Mouse (Mus musculus) heart, embryonic 11.5 days (tissue): ENCODE measurements around the gene Mrps7. TPM values are rescaled to one million over a fixed set of nuclear protein-coding genes. Genes with fewer than 3 reads are reported as not detected.
A peak's percentile ranks its signal among the peaks of the same experiment; 100 is the strongest.

ENCODE experiments used
- ATAC-seq: fragments of 200-750 bp; cut with Nextera tagmentation; replicated peaks from 2 replicates; pipeline ENCODE4 v1.8.0; 2017; ENCODE audit warnings: moderate library complexity; ENCODE audit not compliant: insufficient number of reproducible peaks, low FRiP score, low TSS enrichment
- H3K27ac ChIP-seq: fragments of 300-500 bp; sonication (generic); 2 replicates; pipeline ENCODE4 v1.5.1; 2014; ENCODE audit warnings: mild to moderate bottlenecking, low read depth, low read length
- H3K27me3 ChIP-seq: fragments of 300-500 bp; sonication (generic); 2 replicates; pipeline ENCODE4 v1.6.1; 2014; ENCODE audit warnings: mild to moderate bottlenecking, low read length, mixed read lengths; ENCODE audit not compliant: control insufficient read depth, insufficient read depth
- H3K36me3 ChIP-seq: fragments of 300-500 bp; sonication (generic); 2 replicates; pipeline ENCODE4 v1.6.1; 2014; ENCODE audit warnings: mild to moderate bottlenecking, low read length, moderate library complexity, mixed read lengths; ENCODE audit not compliant: control insufficient read depth, insufficient read depth
- H3K4me1 ChIP-seq: fragments of 300-500 bp; sonication (generic); 2 replicates; pipeline ENCODE4 v1.6.1; 2014; ENCODE audit warnings: low read length; ENCODE audit not compliant: control insufficient read depth, insufficient read depth
- H3K4me2 ChIP-seq: fragments of 300-500 bp; sonication (generic); 2 replicates; pipeline ENCODE4 v1.6.1; 2014; ENCODE audit warnings: mild to moderate bottlenecking, moderate library complexity
- H3K4me3 ChIP-seq: fragments of 300-500 bp; sonication (generic); 2 replicates; pipeline ENCODE4 v1.5.1; 2014; ENCODE audit warnings: low read depth, low read length
- H3K9ac ChIP-seq: fragments of 300-500 bp; sonication (generic); 2 replicates; pipeline ENCODE4 v1.6.1; 2014; ENCODE audit warnings: mild to moderate bottlenecking, low read depth, low read length, moderate library complexity
- H3K9me3 ChIP-seq: fragments of 300-500 bp; sonication (generic); replicated peaks from 2 replicates; pipeline ENCODE4 v1.6.1; 2016; ENCODE audit warnings: low read length; ENCODE audit not compliant: control insufficient read depth
- WGBS: fragments of 180-500 bp; shearing (Covaris S2); extraction: QIAGEN DNeasy Blood & Tissue Kit; methylation state at CpG from one replicate; pipeline ENCODE4 v1.1.7; 2014; ENCODE audit not compliant: insufficient replicate concordance; 5-methylcytosine and 5-hydroxymethylcytosine counted together
- polyA plus RNA-seq: library from polyadenylated mRNA; unstranded; fragments of >200 nt; fragmentation: Nextera tagmentation; extraction: Ambion mirVana; gene quantifications from 2 replicates; pipeline ENCODE4 v1.2.1, GENCODE M21; 2014

Gene Mrps7
- polyA plus RNA-seq: 97.7 and 104 TPM in 2 replicates

DNA sequence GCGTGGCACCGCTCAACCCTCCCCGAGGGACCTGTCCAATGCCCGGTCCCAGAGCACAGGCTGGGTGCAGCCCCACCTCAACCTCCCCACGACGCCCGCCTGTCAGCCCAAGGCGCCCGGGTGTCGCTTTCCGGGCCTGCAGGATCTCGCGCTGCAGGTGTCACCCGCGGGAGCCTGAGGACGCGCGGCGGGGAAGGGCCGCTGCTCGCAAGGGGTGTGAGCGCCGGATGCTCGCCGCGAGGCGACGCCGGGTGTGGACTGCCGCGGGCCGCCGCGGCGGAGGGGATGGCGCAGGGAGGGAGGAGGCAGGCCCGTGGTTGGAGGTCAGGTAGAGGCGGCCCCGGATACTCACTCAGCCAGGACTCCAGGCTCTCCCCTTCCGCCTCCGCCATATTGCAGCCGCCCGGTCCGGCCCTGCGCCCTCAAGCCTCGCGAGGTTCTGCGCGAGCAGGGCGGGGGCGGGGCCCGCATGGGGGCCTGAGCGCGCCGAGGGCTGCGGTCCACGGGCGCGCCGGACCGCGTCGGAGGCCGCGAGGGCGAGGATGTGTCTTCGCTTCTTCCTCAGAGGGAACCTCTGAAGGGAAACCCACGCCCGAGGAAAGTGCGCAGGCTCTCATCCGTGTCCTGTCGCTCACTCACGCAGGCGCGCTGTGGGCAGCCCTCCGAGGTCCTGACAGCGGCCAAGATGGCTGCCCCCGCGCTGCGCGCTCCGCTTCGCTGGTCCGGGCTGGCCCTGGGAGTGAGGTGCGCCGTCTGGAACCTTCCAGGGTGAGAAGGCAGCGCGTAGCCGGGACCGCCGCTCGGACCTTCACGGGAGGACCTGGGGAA is at the start of gene Mrps7, which contains the start of gene Gga3:
Gene Mrps7, plus strand, starts transcription at position 450 of the 828 bp plus-strand sequence.
Gene Gga3, minus strand, starts transcription at position 576 of the 828 bp plus-strand sequence.
- ATAC-seq: peak; percentile 90
- Histone ChIP-seq H3K4me1 (peaks cover 32% of the 10 kb centered on the region), H3K36me3 (peaks cover 29% of the 10 kb centered on the region), H3K4me2 (peak within 1 kb of the TSS; percentile 84), H3K9ac (peak within 1 kb of the TSS; percentile 89), H3K9me3 (no peaks in the 10 kb centered on the region), H3K4me3 (peak within 1 kb of the TSS; percentile 91), H3K27me3 (no peaks in the 10 kb centered on the region), H3K27ac (peak within 1 kb of the TSS; percentile 88)
- under 1% methylated on average over 89 of the region's 93 CpGs for WGBS

DNA sequence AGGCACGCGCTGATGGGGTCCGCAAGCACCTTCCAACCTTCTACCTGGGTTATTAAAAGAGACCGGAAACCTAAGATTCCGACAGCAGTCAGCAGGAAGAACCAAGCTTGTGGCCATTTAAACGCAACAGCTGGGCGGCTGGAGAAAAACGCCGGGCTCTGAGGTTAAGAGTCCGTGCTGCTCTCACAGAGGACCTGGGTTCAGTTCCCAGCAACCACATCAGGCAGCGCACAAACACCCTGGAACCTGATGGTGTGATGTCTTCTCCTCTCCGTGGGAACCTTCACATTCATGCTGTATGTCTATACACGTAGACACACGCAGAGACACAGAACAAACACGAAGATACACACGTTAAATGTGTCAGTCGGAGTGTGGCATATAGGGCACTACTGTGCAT is 48.0 kb upstream of the Mrps7 start:
- WGBS: 73% methylated on average over 17 of the region's 17 CpGs
- H3K9me3 ChIP-seq: no peaks in the 10 kb centered on the region
- no peak overlapping the region for H3K27ac ChIP-seq
- H3K4me1 ChIP-seq: no peaks in the 10 kb centered on the region
- ATAC-seq: no peak
- no peaks in the 10 kb centered on the region for H3K27me3 ChIP-seq
- H3K4me2 ChIP-seq: no peak overlapping the region
- H3K36me3 ChIP-seq: no peaks in the 10 kb centered on the region
- no peak overlapping the region for H3K4me3 ChIP-seq
- no peak overlapping the region for H3K9ac ChIP-seq

DNA sequence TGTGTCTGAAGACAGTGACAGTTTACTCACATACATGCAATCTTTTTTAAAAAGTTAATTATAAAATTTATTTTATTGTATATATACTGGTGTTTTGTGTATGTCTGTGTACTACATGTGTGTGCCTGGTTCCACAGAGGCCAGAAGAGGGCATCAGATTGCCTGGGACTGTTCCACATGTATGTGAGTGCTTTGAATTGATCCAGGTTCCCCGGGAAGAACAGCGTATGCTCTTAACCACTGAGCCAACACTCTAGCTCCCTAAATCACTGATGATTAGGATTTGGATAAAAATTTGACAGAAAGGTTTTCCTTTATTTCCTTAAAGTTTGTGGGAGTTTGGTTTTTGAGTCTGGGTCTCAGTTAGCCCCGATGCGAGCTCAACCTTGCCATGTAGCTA is 40.3 kb upstream of the Mrps7 start:
- no peak for ATAC-seq
- WGBS: 37% methylated on average over 4 of the region's 4 CpGs
- peak overlapping the region; percentile 84 for H3K27ac ChIP-seq
- peaks cover 9% of the 10 kb centered on the region for H3K4me1 ChIP-seq
- peak overlapping the region; percentile 86 for H3K4me3 ChIP-seq
- peak overlapping the region; percentile 91 for H3K9ac ChIP-seq
- peak overlapping the region; percentile 85 for H3K4me2 ChIP-seq
- no peaks in the 10 kb centered on the region for H3K27me3 ChIP-seq
- H3K36me3 ChIP-seq: 0 out of 2 replicates have a peak, but pooled peaks cover 6% of the 10 kb centered on the region
- no peaks in the 10 kb centered on the region for H3K9me3 ChIP-seq

DNA sequence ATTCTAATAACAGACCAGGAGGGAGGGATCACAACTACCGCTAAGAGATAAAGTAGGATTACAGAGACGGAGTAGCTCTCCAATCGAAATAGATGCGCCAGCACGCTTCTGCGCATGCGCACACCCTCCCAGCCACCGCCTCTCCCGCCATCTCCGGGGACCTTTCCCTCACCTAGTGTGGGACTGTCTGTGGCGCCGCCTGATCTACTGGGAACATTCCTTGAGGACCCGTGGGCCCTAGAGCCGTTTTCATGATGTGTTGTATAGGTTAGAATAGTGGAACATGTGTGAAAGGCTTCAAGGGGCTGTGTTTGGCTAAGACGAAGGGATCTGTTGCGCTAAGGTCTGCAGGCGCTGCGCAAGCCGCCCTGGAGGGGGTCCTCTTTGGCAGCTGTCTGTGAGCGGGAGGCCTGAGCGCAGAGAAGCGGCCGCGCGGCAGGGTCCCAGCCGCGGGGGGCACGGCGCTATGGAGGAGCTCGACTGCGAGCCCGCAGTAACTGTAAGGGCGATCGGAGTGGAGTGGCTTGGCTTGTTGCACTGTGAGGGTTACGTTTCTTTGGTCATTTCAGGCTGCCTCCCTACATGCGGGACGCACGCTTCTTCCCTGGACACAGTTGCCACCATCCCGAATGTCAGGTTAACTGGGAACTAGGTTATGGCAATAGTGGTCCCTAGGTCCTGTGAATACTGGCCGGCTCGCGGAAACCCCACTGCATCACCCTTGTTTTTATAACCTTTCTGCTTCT is 39.5 kb upstream of the Mrps7 start, which contains the start of gene Nup85:
Gene Nup85, plus strand, starts transcription at position 371 of the 746 bp plus-strand sequence.
- Histone ChIP-seq H3K9me3 (no peaks in the 10 kb centered on the region), H3K9ac (peak within 1 kb of the TSS; percentile 91), H3K4me1 (peaks cover 9% of the 10 kb centered on the region), H3K4me2 (peak within 1 kb of the TSS; percentile 85), H3K36me3 (peaks cover 12% of the 10 kb centered on the region; the same call in 1 of the 2 replicates), H3K27me3 (no peaks in the 10 kb centered on the region), H3K4me3 (peak within 1 kb of the TSS; percentile 86), H3K27ac (peak within 1 kb of the TSS; percentile 84)
- under 1% methylated on average over 42 of the region's 42 CpGs for WGBS
- peak; percentile 91 for ATAC-seq

DNA sequence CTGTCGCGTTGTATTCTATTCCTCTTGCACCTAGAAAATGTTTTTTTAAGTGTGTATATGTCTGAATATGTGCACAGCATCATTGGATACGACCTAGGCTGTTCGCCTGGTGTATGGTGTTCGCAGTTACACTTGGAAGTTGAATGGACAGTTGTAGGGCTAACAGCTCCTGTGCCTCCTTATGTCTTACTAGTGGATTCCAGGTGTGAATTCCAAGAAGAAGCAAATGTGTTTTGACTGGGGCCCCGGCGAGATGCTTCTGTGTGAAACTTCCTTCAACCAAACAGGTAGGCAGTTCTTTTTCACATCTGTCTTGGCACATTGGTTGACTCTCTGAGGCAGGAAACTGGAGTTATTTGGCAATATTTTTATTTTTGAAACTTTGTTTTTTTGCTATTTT is 38.8 kb upstream of the Mrps7 start:
- H3K4me2 ChIP-seq: peak overlapping the region; percentile 85
- no peaks in the 10 kb centered on the region for H3K27me3 ChIP-seq
- no peak overlapping the region for H3K27ac ChIP-seq
- peak overlapping the region; percentile 91 for H3K9ac ChIP-seq
- ATAC-seq: no peak
- peaks cover 18% of the 10 kb centered on the region for H3K36me3 ChIP-seq
- peak overlapping the region; percentile 86 for H3K4me3 ChIP-seq
- WGBS: 15% methylated on average over 7 of the region's 7 CpGs
- H3K9me3 ChIP-seq: no peaks in the 10 kb centered on the region
- peaks cover 9% of the 10 kb centered on the region for H3K4me1 ChIP-seq

DNA sequence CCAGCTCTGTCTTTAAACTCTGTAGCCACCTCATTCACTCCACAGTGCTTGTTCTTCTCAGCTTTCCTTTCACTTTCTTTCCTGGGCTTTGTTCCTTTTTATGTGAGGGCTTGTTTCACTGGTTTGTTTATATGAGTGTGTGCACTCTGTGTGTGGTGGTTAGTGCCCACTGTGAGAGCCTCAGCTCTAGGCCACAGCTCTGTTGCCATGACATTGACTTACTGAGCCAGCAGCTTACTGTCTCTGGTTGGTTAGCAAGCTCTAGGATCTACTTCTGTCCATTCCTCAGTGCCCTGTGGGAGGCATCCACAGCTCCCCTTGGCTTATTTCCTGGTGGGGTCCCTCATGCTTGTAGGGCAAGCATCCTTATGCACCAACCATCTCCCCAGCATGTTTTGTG is 24.6 kb upstream of the Mrps7 start:
- ATAC-seq: no peak
- H3K4me2 ChIP-seq: no peak overlapping the region
- peaks cover 35% of the 10 kb centered on the region for H3K36me3 ChIP-seq
- no peaks in the 10 kb centered on the region for H3K9me3 ChIP-seq
- H3K4me1 ChIP-seq: no peaks in the 10 kb centered on the region
- no peak overlapping the region for H3K9ac ChIP-seq
- no peaks in the 10 kb centered on the region for H3K27me3 ChIP-seq
- no peak overlapping the region for H3K4me3 ChIP-seq
- no peak overlapping the region for H3K27ac ChIP-seq

DNA sequence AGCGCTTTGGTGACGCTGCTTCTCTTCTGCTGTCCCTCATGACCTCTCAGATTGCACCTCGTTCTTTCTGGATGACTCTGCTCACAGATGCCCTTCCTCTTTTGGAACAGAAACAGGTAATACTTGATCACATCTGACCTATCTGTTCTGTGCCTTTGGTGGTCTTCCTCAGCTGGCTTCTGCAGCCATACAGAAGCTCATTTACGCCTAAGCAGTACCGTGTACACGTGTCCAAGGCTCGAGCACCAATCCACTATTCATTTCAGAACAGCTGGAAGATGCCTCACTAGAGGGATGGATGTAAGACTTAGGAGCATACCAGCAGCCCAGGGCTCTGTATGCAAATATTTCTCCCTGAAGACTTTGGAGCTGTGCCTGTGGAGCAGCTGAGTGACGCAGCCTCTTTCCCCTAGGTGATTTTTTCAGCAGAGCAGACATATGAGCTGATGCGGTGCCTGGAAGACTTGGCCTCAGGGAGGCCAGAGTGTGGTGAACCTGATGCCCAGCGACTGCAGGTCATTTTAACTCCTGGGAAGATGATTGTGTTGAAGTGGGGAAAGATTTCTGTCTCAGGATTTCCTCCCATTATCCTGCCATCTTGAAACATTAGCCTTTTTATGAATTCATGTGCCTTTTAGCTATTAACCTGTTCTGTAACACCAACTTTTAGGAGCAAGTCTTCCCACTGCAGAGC is 20.7 kb upstream of the Mrps7 start:
- Histone ChIP-seq H3K4me1 (no peaks in the 10 kb centered on the region), H3K27me3 (no peaks in the 10 kb centered on the region), H3K4me3 (no peak overlapping the region), H3K36me3 (peaks cover 57% of the 10 kb centered on the region), H3K4me2 (no peak overlapping the region), H3K9ac (no peak overlapping the region), H3K27ac (no peak overlapping the region), H3K9me3 (no peaks in the 10 kb centered on the region)
- ATAC-seq: no peak
- 81% methylated on average over 10 of the region's 10 CpGs for WGBS

DNA sequence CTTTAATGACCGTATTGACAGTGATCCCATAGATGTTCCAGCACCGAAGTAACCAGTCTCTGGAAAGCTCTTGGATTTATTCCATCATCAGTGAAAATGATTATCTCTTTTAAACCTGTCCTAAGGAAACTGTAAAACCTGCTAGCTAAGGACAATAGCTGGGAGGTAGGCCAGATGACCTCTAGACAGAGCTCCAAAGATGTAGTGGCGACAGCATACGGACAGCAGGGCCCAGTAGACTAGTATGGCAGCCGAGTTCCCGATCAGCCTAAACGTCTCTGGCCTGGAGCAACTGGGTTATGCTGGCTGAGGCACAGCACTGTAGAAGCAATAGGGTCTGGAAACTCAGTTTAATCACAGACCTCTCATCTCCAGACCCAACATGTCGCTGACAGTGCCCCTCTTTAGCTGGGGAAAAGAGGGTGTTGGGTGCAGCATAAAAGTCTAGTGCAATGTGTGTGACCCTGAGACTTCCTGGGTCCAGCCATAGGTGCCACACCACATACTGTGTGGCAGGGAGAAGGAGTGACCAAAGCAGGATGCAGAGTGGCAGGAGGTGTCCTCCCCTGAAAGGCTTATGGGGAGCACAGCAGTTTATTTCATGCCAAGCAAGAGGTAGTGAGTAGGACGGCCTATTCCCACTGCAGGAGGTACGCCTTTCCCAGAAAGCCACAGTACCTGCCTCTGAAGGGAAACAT is 19.2 kb upstream of the Mrps7 start:
- ATAC-seq: no peak
- H3K4me1 ChIP-seq: no peaks in the 10 kb centered on the region

More for the DNA sequence above, 19.2 kb upstream of the Mrps7 start:
- WGBS: 83% methylated on average over 10 of the region's 10 CpGs
- no peak overlapping the region for H3K4me2 ChIP-seq
- peaks cover 59% of the 10 kb centered on the region for H3K36me3 ChIP-seq
- H3K27me3 ChIP-seq: no peaks in the 10 kb centered on the region
- no peak overlapping the region for H3K4me3 ChIP-seq
- H3K9ac ChIP-seq: no peak overlapping the region
- H3K9me3 ChIP-seq: no peaks in the 10 kb centered on the region
- no peak overlapping the region for H3K27ac ChIP-seq
